Mouse (Mus musculus) lung, postnatal 0 days (tissue): ENCODE data around the gene Rora.
A peak's percentile ranks its signal among the peaks of the same experiment; 100 is the strongest.

Experiments used
- CTCF ChIP-seq: IDR thresholded peaks from 2 replicates; pipeline ENCODE4 v1.5.1; 2016; ENCODE audit warnings: antibody characterized with exemption, mild to moderate bottlenecking
- EP300 ChIP-seq: IDR thresholded peaks from 2 replicates; pipeline ENCODE4 v1.6.1; 2016; ENCODE audit warnings: antibody characterized with exemption, mild to moderate bottlenecking, control low read depth

DNA sequence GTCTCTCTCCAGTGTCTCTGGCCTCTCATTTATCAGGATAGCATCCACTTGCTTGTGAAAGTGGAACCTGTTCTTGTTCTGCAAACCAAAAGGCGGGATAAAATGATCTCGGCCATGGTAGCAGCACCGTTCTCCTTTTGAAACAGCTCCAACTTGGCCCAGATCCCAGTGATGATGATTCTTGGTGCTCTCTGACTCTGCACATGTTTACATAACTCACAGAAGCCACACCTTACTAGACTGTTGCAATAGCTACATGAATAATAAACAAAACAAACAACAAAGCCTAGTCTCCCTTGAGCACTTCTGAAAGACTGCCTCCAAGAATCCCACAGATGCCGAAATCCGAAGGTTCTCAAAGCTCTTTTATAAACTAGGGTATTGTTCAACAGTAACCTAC lies 357.3 kb downstream of the Rora start:
- TF ChIP-seq CTCF, result no peak
- peak; percentile 22; the same call in 1 of the 2 replicates for TF ChIP-seq EP300
